Mouse (Mus musculus): ENCODE measurements around the gene Rnf223.

Gene Rnf223

GRCm38 (mm10) chr4:156130436-156130835 is at the start of gene Rnf223:
Rnf223 (plus strand) TSS chr4:156130513.
- DNase-seq (ENCODE audit: low read depth, low spot score) = no peak

GRCm38 (mm10) chr4:156082621-156083234 is 47.6 kb upstream of the Rnf223 start:
- DNase-seq (ENCODE audit: low read depth, low spot score) = no peak

- DNase-seq (ENCODE audit: low read depth, low spot score) = no peak
Measured at GRCm38 (mm10) chr4:156083348-156083747, 47.0 kb upstream of the Rnf223 start.

- DNase-seq (ENCODE audit: low read depth, low spot score) = no peak
Measured at GRCm38 (mm10) chr4:156084096-156084879, 46.0 kb upstream of the Rnf223 start.

- no peak for DNase-seq (ENCODE audit: low read depth, low spot score)
Measured at GRCm38 (mm10) chr4:156085256-156085655, 45.1 kb upstream of the Rnf223 start.

GRCm38 (mm10) chr4:156087398-156088087 is 42.8 kb upstream of the Rnf223 start:
- no peak for DNase-seq (ENCODE audit: low read depth, low spot score)

GRCm38 (mm10) chr4:156091236-156091635 is 39.1 kb upstream of the Rnf223 start:
- DNase-seq (ENCODE audit: low read depth, low spot score) = no peak

GRCm38 (mm10) chr4:156092765-156093164 is 37.5 kb upstream of the Rnf223 start:
- DNase-seq (ENCODE audit: low read depth, low spot score) = no peak

- DNase-seq (ENCODE audit: low read depth, low spot score) = no peak
Measured at GRCm38 (mm10) chr4:156093758-156094157, 36.6 kb upstream of the Rnf223 start.

GRCm38 (mm10) chr4:156096191-156096590 is 34.1 kb upstream of the Rnf223 start:
- DNase-seq (ENCODE audit: low read depth, low spot score) = no peak

GRCm38 (mm10) chr4:156097770-156098366 is 32.4 kb upstream of the Rnf223 start:
- DNase-seq (ENCODE audit: low read depth, low spot score) = no peak

GRCm38 (mm10) chr4:156099427-156099826 is 30.9 kb upstream of the Rnf223 start:
- DNase-seq (ENCODE audit: low read depth, low spot score) = no peak

- DNase-seq (ENCODE audit: low read depth, low spot score) = no peak
Measured at GRCm38 (mm10) chr4:156100501-156100900, 29.8 kb upstream of the Rnf223 start.

- no peak for DNase-seq (ENCODE audit: low read depth, low spot score)
Measured at GRCm38 (mm10) chr4:156101481-156101903, 28.8 kb upstream of the Rnf223 start.

- DNase-seq (ENCODE audit: low read depth, low spot score) = no peak
Measured at GRCm38 (mm10) chr4:156103342-156103741, 27.0 kb upstream of the Rnf223 start.

- peak; percentile 36 for DNase-seq (ENCODE audit: low read depth, low spot score)
Measured at GRCm38 (mm10) chr4:156108606-156109546, 21.4 kb upstream of the Rnf223 start.

GRCm38 (mm10) chr4:156109570-156110331 is 20.6 kb upstream of the Rnf223 start, which contains the start of gene 9430015G10Rik:
9430015G10Rik (plus strand) TSS chr4:156109982.
- peak; percentile 98 for DNase-seq (ENCODE audit: low read depth, low spot score)

GRCm38 (mm10) chr4:156124077-156124476 is 6.2 kb upstream of the Rnf223 start:
- no peak for DNase-seq (ENCODE audit: low read depth, low spot score)

GRCm38 (mm10) chr4:156125393-156125792 is 4.9 kb upstream of the Rnf223 start:
- no peak for DNase-seq (ENCODE audit: low read depth, low spot score)

GRCm38 (mm10) chr4:156126841-156127240 is 3.5 kb upstream of the Rnf223 start:
- no peak for DNase-seq (ENCODE audit: low read depth, low spot score)

Measured in WW6 (cell line).